Mouse (Mus musculus): ENCODE data around the gene Senp6. TPM values are rescaled to one million over a fixed set of nuclear protein-coding genes. Genes with fewer than 3 reads are reported as not detected.

The Senp6 gene
- polyA plus RNA-seq, 1 experiment from 2014 or later: 32.6 TPM

DNA sequence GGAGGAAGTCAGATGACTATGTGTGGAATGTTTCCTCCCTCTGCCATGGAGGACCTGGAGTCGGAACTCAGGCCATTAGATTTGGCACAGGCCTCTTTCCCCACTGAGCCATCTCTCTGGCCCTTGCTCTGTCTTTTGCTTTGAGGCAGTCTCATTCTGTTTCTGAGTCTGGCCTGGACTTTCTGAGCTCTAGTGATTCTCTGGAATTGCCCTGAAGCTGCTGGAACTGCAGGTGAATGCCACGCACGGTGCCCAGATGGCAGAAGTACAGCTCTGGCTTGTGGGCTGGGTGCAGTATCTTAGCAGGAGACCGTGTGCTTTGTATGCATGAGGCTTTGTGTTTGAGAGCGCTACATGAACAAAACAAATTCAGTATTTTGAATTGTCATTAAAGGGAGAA, 92.2 kb downstream of the Senp6 start:
- Histone ChIP-seq H3K27ac (replicated peaks) (no peak overlapping the region), H3K4me1 (peaks cover under 1% of the 10 kb centered on the region; the same call in 1 of the 2 replicates), H3K27me3 (replicated peaks) (no peaks in the 10 kb centered on the region), H3K9ac (no peak overlapping the region), H3K9me3 (no peaks in the 10 kb centered on the region), H3K4me3 (no peak overlapping the region), H3K4me2 (no peak overlapping the region), H3K36me3 (peaks cover 14% of the 10 kb centered on the region)
- no peak for ATAC-seq (ENCODE audit: extremely low read depth, insufficient number of reproducible peaks, low FRiP score, low TSS enrichment)
- WGBS: 79% methylated on average over 5 of the region's 5 CpGs

DNA sequence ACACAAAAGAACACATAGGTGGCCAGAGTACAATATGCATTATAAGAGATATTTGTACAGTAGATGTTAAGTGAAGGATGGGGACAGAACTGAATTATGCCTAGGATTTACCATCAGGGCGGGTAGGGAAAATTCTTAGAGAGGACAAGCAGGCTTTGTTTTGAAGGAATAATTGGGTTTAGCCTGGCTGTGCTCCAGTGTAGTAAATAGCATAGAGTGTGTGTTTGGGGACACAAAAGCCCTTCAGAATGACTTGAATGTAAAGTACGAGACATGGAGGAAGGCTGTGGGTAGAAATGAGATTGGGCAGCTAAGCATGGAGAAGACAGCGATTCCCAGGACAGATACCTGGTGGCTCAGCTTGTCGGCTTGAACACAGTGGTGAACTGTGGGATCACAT, 94.7 kb downstream of the Senp6 start:
- no peak overlapping the region for H3K27ac ChIP-seq (replicated peaks)
- no peaks in the 10 kb centered on the region for H3K27me3 ChIP-seq (replicated peaks)
- no peak for ATAC-seq (ENCODE audit: extremely low read depth, insufficient number of reproducible peaks, low FRiP score, low TSS enrichment)
- H3K4me2 ChIP-seq: no peak overlapping the region
- WGBS: 76% methylated on average over 4 of the region's 4 CpGs
- H3K9me3 ChIP-seq: no peaks in the 10 kb centered on the region
- no peak overlapping the region for H3K4me3 ChIP-seq
- peaks cover 10% of the 10 kb centered on the region for H3K4me1 ChIP-seq
- H3K9ac ChIP-seq: no peak overlapping the region
- H3K36me3 ChIP-seq: no peaks in the 10 kb centered on the region; the same call in 1 of the 2 replicates

DNA sequence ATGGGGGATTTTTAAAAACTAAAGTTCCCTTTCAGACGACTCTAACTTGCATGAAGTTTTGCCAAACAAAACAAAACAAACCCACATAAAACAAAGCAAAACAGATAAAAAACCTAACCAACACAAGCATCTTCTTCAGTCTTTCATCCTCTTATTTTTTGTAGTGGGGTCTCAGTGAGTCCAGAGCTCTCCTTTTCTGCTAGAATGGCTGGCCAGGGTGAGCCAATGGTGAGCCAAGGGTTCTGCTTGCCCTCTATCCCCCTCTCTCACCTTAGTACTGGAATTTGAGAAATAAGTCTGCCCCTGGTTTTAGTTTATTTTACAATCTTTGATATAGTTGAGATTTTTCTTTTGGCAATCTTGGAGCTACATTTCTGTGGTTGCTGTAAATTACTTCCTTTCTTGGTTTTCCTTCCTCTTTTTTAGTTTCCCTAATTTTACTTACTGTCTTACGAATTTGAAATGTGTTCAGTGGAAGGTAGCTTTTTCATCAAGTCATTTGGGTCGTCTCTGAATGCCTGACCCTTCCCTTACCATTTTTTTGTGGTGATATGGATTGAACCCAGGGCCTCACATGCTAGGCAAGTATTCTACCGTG, 96.5 kb downstream of the Senp6 start:
- Histone ChIP-seq H3K4me1 (peaks cover 10% of the 10 kb centered on the region), H3K36me3 (no peaks in the 10 kb centered on the region), H3K9me3 (no peaks in the 10 kb centered on the region), H3K27ac (replicated peaks) (no peak overlapping the region), H3K4me2 (0 out of 2 replicates have a peak overlapping the region, but pooled peaks have one; percentile 74), H3K27me3 (replicated peaks) (no peaks in the 10 kb centered on the region), H3K9ac (no peak overlapping the region), H3K4me3 (no peak overlapping the region)
- WGBS: 73% methylated on average over 4 of the region's 4 CpGs
- no peak for ATAC-seq (ENCODE audit: extremely low read depth, insufficient number of reproducible peaks, low FRiP score, low TSS enrichment)

DNA sequence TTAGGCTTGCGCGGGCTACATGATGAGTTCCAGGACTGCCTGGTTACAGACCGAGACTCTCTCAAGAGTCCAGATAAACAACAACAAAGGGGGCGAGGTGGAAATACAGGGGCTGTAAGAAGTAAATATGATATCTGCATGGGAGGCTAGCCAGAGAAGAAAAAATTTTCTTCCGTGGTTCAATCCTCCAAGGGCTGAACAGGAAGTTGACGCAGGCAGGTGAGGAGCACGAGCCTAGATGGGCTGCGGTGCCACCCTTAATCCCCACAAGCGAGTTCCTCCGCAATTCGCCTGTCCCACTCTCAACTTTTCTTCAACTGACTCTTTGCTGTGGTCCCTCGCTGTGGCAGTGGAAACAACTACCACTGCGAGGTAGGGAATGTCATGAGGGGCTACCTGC, 97.5 kb downstream of the Senp6 start:
- Histone ChIP-seq H3K9me3 (no peaks in the 10 kb centered on the region), H3K4me2 (peak overlapping the region; percentile 74), H3K36me3 (no peaks in the 10 kb centered on the region), H3K27ac (replicated peaks) (no peak overlapping the region), H3K27me3 (replicated peaks) (no peaks in the 10 kb centered on the region), H3K4me3 (peak overlapping the region; percentile 71), H3K4me1 (peaks cover 10% of the 10 kb centered on the region), H3K9ac (peak overlapping the region; percentile 69)
- WGBS: 3% methylated on average over 13 of the region's 13 CpGs
- no peak for ATAC-seq (ENCODE audit: extremely low read depth, insufficient number of reproducible peaks, low FRiP score, low TSS enrichment)

DNA sequence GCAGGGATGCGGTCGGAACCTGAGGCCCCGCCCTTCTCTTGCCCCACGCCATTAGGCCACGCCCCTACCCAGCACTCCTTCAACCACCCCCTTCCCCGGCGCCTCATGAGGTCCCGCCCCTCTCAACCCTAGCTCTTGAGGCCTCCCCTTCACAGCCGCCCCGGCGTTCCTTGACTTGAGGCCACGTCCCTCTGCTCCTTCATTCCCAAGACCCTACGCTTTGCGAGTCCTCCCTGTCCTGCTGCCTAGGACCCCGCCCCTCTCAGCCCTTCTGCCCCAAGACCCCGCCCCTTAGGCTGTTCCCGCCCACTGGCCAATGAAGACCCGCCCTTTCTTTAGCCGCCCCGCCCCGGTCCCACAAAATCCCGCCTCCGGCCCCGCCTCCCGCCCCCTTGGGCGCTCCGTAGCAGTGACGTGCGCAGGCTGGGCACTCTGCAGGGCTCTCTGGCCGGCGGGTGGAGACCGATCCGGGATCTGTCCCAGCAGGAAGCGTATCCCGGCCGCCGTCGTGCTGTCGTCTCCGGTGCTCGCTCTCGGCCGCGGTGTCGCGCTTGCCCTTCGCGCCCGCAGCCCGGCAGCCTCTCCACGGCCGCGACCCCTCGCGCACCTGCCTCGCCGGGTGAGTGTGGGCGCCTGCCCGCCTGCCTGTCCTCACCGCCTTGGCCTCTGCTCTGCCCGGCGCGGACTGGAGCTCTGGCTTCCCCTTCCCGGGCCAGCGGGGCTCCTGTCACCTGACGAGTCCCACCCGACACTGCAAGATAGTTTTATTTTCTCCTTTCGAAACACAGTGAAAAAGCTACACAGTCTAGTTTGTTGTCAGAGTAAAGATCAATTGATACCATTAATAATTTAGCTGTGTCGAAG, 98.1 kb downstream of the Senp6 start, which contains the start of gene Myo6:
Gene Myo6 (plus strand): TSS at position 421 of the 864 bp plus-strand sequence.
- peak within 1 kb of the TSS; percentile 89 for H3K27ac ChIP-seq (replicated peaks)
- no peaks in the 10 kb centered on the region for H3K27me3 ChIP-seq (replicated peaks)
- under 1% methylated on average over 66 of the region's 69 CpGs for WGBS
- H3K4me2 ChIP-seq: peak within 1 kb of the TSS; percentile 74
- peaks cover 10% of the 10 kb centered on the region for H3K4me1 ChIP-seq
- peak within 1 kb of the TSS; percentile 87 for H3K9ac ChIP-seq
- H3K36me3 ChIP-seq: no peaks in the 10 kb centered on the region
- peak within 1 kb of the TSS; percentile 71 for H3K4me3 ChIP-seq
- H3K9me3 ChIP-seq: no peaks in the 10 kb centered on the region
- peak; percentile 96 for ATAC-seq (ENCODE audit: extremely low read depth, insufficient number of reproducible peaks, low FRiP score, low TSS enrichment)

DNA sequence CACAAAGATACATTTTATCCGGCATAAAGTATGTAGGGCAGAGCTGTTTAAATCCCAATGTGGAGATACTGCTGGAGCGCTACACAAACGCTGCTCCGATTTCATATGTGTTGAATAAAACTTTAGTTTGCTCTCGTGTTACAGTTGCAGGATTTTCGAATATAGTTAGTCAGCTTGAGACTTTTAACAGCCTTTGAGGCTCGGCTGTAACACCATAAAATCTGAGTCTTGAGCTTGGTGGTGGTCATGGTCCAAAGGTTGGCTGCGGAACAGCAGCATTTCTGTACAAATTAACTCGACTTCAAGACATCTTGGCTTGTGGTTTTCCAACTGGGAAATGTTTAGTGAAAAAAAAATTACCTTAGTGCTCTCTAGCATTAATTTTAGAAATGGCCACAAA, 99.0 kb downstream of the Senp6 start:
- Histone ChIP-seq H3K4me3 (peak overlapping the region; percentile 71), H3K4me2 (peak overlapping the region; percentile 74), H3K9ac (peak overlapping the region; percentile 87), H3K27me3 (replicated peaks) (no peaks in the 10 kb centered on the region), H3K27ac (replicated peaks) (peak overlapping the region; percentile 89; the same call in 1 of the 2 replicates), H3K4me1 (peaks cover 10% of the 10 kb centered on the region), H3K9me3 (no peaks in the 10 kb centered on the region), H3K36me3 (no peaks in the 10 kb centered on the region)
- 41% methylated on average over 9 of the region's 9 CpGs for WGBS
- ATAC-seq (ENCODE audit: extremely low read depth, insufficient number of reproducible peaks, low FRiP score, low TSS enrichment): no peak

DNA sequence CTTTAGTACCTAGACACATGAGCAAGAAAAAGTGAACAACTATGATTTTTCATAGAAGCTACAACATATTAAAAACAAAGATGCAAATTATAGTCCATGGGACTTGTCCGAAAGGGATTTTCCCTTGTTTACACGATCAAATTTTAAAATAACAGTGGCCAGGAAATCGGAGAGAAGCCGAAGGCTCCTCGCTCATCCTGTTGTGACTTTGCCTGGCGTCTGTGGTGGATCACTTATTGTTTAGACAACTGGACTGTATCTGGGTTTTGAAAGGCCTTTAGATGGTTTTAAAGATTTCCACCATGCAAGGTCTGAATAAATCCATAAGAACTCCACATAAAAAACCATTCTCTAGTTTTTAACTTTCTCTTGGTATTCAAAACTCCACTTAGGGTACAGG, 99.7 kb downstream of the Senp6 start:
- H3K4me3 ChIP-seq: peak overlapping the region; percentile 71
- peak overlapping the region; percentile 74 for H3K4me2 ChIP-seq
- H3K9me3 ChIP-seq: no peaks in the 10 kb centered on the region
- H3K9ac ChIP-seq: peak overlapping the region; percentile 40; the same call in 1 of the 2 replicates
- H3K4me1 ChIP-seq: peaks cover 10% of the 10 kb centered on the region
- H3K27me3 ChIP-seq (replicated peaks): no peaks in the 10 kb centered on the region
- peak overlapping the region; percentile 24; the same call in 1 of the 2 replicates for H3K27ac ChIP-seq (replicated peaks)
- no peak for ATAC-seq (ENCODE audit: extremely low read depth, insufficient number of reproducible peaks, low FRiP score, low TSS enrichment)
- no peaks in the 10 kb centered on the region for H3K36me3 ChIP-seq
- WGBS: 59% methylated on average over 6 of the region's 6 CpGs

DNA sequence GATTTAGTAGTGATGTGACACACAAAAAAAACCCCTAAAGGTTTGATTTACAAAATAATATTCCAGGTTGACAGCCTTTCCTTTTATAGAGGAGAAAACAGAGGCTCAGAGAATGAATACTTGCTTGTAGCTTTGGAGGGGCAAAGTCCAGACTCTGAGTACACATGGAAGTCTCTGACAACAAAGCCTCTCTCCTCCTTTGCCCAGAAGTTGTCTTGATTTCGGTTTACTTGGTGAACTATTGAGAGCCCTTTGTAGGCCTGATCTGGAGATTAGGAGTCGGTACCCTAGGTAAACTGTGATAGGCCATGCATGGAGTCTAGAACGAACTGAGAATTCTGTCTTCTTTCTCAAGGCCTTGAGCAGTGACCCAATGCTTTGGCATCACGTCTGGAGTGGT, 100.4 kb downstream of the Senp6 start:
- Histone ChIP-seq H3K27ac (replicated peaks) (no peak overlapping the region), H3K4me3 (no peak overlapping the region), H3K4me2 (peak overlapping the region; percentile 74), H3K27me3 (replicated peaks) (no peaks in the 10 kb centered on the region), H3K4me1 (peaks cover 10% of the 10 kb centered on the region), H3K36me3 (no peaks in the 10 kb centered on the region), H3K9me3 (no peaks in the 10 kb centered on the region), H3K9ac (0 out of 2 replicates have a peak overlapping the region, but pooled peaks have one; percentile 17)
- WGBS: 71% methylated on average over 4 of the region's 4 CpGs
- no peak for ATAC-seq (ENCODE audit: extremely low read depth, insufficient number of reproducible peaks, low FRiP score, low TSS enrichment)

DNA sequence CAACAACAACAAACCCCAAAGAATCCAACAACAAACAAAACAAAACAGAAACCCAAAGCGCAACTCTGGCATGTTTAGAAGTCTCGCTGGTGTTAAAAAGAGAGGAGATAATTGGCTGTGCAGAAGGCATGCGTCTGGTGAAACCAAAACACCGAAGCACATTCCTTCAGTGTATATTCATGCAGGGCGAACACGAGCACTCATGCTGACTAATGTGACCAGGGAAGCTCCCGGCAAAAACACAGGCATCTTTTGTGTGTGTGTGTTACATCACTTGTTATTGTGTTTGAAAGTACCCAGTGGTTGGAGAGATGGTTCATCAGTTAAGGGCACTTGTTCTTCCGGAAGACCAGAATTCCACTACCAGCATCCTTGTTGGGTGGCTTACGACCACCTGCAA, 102.8 kb downstream of the Senp6 start:
- Histone ChIP-seq H3K4me2 (no peak overlapping the region), H3K9ac (no peak overlapping the region), H3K4me1 (peaks cover 13% of the 10 kb centered on the region; the same call in 1 of the 2 replicates), H3K4me3 (no peak overlapping the region), H3K36me3 (peaks cover 1% of the 10 kb centered on the region; the same call in 1 of the 2 replicates), H3K27ac (replicated peaks) (no peak overlapping the region), H3K27me3 (replicated peaks) (no peaks in the 10 kb centered on the region), H3K9me3 (no peaks in the 10 kb centered on the region)
- 86% methylated on average over 9 of the region's 9 CpGs for WGBS
- ATAC-seq (ENCODE audit: extremely low read depth, insufficient number of reproducible peaks, low FRiP score, low TSS enrichment): no peak

DNA sequence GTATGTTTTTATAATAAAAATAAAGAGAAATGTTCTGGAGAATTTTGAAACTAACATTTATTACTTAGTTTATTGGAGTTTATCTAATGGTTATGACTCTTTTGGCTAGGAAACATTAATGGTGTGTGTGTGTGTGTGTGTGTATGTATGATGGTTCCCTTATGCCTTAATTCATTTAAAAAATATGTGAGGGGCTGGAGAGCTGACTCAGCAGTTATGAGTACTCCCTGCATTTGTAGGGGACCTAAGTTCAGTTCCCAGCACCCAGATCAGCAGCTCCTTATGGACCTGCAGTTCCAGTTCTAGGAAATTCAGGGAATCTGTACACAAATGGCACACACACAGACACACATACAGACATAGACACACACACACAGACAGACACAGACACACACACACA, 104.5 kb downstream of the Senp6 start:
- no peak overlapping the region for H3K4me2 ChIP-seq

DNA sequence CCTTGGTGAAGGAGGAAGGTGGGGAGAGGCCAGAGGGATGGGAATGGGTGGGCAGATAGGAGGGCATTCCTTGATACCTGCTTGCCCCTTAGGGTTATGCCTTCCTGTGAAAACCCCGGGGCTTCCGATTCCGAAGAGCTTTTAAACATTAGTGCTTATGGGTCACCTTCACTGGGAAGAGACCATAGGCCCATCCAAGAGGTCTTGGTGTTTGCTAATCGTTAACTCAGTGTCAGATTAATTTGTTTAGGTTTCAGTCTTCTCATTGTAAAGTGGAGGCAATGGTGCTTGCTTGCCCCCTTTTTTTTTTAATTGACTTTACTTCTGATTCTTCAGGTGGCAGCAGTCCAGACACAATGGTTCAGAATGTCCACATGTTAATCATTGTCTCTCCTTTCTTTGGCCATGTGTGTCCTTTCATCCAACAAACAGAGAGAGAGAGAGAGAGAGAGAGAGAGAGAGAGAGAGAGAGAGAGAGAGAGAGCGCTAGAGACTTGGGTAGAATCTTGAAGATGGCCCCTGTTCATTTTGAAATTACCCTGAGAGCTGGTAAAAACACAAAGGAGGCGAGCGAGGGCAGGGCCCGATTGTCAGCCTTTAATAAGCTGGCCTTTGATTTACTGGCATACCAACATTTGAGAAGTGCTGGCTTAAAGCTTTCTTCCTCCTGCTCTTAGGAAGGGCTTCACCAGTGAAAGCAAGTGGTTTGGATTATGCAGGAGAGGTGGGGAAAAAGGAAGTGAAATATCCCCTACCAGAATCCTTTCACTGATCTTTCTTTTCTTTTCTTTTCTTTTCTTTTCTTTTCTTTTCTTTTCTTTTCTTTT, 105.9 kb downstream of the Senp6 start:
- ATAC-seq (ENCODE audit: extremely low read depth, insufficient number of reproducible peaks, low FRiP score, low TSS enrichment): no peak
- WGBS: 84% methylated on average over 8 of the region's 8 CpGs
- H3K36me3 ChIP-seq: peaks cover 4% of the 10 kb centered on the region; the same call in 1 of the 2 replicates

More for the DNA sequence above, 104.5 kb downstream of the Senp6 start:
- H3K9ac ChIP-seq: no peak overlapping the region
- H3K4me1 ChIP-seq: peaks cover 11% of the 10 kb centered on the region; the same call in 1 of the 2 replicates
- no peak overlapping the region for H3K27ac ChIP-seq (replicated peaks)
- H3K9me3 ChIP-seq: no peaks in the 10 kb centered on the region
- no peak overlapping the region for H3K4me3 ChIP-seq
- no peak for ATAC-seq (ENCODE audit: extremely low read depth, insufficient number of reproducible peaks, low FRiP score, low TSS enrichment)
- H3K27me3 ChIP-seq (replicated peaks): no peaks in the 10 kb centered on the region
- H3K36me3 ChIP-seq: peaks cover 4% of the 10 kb centered on the region; the same call in 1 of the 2 replicates

More for the DNA sequence above, 105.9 kb downstream of the Senp6 start:
- H3K9me3 ChIP-seq: no peaks in the 10 kb centered on the region
- no peak overlapping the region for H3K4me2 ChIP-seq
- no peak overlapping the region for H3K4me3 ChIP-seq
- H3K4me1 ChIP-seq: peaks cover 20% of the 10 kb centered on the region
- no peak overlapping the region for H3K9ac ChIP-seq
- no peaks in the 10 kb centered on the region for H3K27me3 ChIP-seq (replicated peaks)
- no peak overlapping the region for H3K27ac ChIP-seq (replicated peaks)

Data from heart, embryonic 13.5 days (tissue).